Mouse (Mus musculus) liver, postnatal 0 days (tissue): ENCODE results near the gene Col6a1.

Experiments used
- CTCF ChIP-seq: sonication (generic); IDR thresholded peaks from 2 replicates; pipeline ENCODE4 v1.5.1; 2016; ENCODE audit warnings: antibody characterized with exemption, low read depth
- EP300 ChIP-seq: IDR thresholded peaks from 2 replicates; pipeline ENCODE4 v1.6.1; 2016; ENCODE audit warnings: antibody characterized with exemption, low read depth, mild to moderate bottlenecking

- no peak for TF ChIP-seq CTCF
- no peak for TF ChIP-seq EP300
Observed at GRCm38 (mm10) chr10:76729631-76730620, 4.0 kb upstream of the Col6a1 start.
